Mouse (Mus musculus) gastrocnemius, postnatal 36 days (tissue): ENCODE results near the gene Ap5b1. TPM values are rescaled to one million over a fixed set of nuclear protein-coding genes. Genes with fewer than 3 reads are reported as not detected.
A peak's percentile ranks its signal among the peaks of the same experiment; 100 is the strongest.

ENCODE experiments used
- DNase-seq, 2 experiments: peaks; one replicate each; pipeline ENCODE4 v3.0.0; 2022
- intact Hi-C: fragments of 180-260 bp; cut with DNase I; formaldehyde crosslinking; loops from one replicate; pipeline ENCODE4 v1.15.1; 2025
- total RNA-seq, 2 experiments: library from RNA; stranded (reverse); gene quantifications; 2 replicates each; pipeline ENCODE4 v1.2.3; 2021

Ap5b1 gene
- total RNA-seq, 2 experiments from 2014 or later: 1.9 to 2.0 TPM

DNA sequence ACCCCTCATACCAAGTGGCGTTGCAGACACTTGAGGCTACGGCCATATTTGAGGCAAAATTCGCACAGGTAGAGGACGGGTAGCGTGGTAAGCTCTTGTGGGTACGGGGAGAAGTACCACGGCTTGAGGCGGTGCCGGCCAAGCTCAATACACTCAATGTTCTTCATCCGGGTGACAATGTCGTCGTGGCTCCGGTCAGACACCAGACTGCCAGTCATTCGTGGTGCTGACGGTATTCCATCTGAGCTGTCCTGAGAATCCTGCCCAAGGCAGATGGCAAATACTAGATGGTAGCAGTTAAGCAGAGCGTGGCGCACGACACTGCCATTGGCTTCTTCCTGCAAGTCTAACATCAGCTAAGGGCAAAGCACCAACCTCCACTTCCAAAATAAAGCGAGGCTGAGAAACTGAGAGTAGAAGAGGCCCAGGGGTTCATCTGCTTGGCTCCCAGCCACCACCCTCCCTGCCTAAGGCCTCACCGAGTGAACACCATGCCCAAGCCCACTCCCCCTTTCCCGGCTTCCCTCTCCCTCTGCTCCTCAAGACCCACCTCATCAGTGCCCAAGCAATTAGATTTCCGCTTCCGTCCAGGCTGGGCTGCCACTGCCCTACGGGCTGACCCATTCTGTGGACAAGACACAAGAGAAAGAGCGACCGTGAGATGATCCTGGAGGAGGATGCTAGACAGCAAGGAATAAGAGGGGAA, 40.0 kb downstream of the Ap5b1 start:
- DNase-seq: no peak
- intact Hi-C loops: no loop called here

DNA sequence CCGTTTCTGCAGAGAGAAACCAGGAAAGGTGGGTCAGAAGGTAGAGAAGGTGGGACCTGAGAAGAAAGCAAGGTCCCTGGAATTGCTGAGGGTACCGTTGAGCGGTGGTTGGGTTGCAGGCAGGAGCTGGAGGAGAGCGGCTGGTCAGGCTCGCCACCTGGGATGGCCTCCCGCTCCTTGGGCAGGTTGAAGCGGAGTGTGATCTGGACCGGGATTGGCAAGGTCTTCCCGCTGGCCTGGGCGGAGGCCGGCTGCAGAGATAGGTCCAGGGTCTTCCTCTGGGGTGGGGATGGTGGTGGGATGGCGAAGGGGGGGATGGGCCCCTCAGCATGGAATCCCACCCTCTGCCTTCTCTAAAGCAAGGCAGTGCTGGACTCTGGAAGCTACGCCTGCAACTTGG, 40.9 kb downstream of the Ap5b1 start:
- DNase-seq: no peak
- intact Hi-C loops: no loop called here

DNA sequence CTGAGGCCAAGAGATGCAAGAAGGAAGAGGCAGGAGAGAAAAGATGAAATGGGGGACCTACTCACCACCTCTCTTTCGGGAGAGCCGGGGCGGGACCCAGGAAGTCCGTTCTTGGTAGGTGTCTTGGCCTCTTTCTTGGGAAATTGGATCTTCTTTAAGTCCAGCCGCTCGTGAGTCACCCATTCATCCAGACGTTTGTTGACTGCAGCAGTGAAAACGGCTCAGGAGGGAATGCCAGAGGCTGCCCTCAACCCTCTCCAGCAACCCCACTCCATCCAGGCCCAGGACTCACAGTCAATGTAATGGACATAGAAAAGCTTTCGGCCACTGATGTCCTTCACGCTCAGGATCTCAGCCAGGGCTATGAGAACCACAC, 41.3 kb downstream of the Ap5b1 start:
- no peak for DNase-seq
- intact Hi-C loops: no loop called here

DNA sequence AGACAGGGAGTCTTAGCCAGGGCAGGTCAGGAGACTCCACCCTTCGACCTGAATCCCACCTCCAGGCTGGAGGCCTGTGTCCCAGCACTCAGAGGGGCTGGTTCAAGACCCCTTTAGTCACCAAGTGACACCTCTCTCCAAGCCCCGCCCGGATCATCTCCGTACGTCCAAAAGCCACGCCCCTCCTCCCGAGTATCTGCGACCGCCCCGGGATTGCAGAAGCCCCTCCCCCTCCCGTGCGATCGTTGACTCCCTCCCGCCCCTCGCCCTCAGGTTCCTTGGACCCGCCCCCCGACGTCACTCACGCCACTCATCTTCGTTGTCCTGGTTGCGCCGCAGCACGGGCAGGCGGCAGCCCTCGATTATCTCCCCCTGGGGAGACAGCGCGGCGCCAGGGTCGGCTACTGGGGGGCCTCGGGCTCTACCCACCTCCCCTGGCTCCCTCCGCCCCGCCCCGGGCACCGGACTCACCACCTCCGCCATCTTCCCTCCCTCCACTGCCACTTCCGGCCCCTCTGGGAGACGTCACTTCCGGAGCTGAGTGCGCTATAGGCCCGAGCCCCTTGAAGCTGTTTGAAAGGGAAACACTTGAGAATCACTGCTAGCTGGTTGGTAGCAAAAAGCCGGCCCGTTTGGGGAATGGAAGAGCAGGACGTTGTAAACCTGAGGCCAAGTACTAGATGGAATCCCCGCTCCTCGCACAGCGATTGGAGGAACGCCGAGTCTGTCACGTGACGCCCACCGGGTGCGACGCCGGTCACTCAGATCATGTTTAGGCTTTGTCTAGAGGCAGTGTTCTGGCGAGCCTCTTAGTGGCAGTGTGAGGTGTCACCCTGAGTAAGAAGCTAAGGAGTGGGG, 42.0 kb downstream of the Ap5b1 start, which contains the start of gene Kat5:
Gene Kat5, minus strand, starts transcription at position 691 of the 858 bp plus-strand sequence.
- intact Hi-C loops: no loop called here
- peak; percentile 85 to 97 for DNase-seq

DNA sequence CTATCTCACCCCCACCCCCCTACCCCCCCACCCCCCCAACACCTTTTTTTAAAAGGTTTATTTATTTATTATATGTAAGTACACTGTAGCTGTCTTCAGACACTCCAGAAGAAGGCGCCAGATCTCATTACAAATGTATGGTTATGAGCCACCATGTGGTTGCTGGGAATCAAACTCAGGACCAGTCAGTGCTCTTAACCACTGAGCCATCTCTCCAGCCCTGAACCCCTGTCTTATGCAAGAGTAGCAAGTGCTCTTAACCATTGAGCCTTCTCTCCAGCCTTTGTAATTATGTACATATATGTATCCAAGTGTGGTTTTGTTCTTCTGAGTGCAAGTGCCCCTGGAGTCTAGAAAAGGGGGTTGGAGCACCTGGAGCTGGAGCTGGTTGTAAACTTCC, 44.1 kb downstream of the Ap5b1 start:
- intact Hi-C loops: no loop called here
- DNase-seq: no peak

DNA sequence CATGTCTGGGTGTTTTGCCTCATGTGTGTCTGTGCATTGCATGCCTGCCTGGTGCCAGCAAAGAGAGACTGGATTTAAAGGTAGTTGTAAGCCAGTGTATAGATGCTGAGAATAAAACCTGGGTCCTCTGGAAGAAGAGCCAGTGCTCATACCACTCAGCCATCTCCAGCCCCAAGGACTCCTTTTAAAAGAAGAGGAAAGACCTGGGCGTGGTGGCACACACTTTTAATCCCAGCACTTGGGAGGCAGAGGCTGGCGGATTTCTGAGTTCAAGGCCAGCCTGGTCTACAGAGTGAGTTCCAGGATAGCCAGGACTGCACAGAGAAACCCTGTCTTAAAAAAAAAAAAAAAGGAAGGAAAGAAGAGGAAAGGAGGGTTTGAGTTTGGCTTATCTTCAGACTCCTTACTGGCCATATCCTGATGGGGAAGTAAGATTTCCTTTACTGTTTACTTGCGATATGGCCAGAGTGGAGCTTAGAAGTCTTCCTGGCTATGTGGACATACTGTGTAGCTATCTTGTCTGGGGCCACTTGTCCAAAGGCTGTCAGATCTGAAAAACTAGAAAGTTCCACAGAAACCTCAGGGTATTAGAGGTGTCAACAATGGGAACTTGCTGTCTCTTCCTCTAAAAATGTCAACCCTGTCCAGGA, 45.1 kb downstream of the Ap5b1 start:
- DNase-seq: no peak
- intact Hi-C loops: no loop called here

DNA sequence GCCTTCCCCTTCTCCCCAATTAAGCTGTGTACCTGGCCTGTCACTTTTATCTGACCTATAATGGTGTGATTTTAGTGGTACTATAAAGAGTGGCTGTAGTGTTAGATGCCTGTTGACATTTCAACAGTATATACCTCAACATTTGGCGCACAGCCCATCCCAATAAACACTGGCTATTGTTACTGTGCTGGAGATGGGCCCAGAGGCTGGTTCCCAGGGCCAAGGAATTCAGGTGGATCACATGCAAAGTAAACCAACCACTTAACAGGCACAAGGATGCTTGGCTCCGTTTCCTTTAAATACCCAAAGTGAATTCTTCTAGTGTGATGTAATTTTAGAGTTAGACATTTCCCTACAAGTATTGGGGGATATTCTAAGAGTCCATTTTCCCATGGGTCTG, 47.1 kb downstream of the Ap5b1 start:
- intact Hi-C loops: no loop called here
- DNase-seq: no peak

DNA sequence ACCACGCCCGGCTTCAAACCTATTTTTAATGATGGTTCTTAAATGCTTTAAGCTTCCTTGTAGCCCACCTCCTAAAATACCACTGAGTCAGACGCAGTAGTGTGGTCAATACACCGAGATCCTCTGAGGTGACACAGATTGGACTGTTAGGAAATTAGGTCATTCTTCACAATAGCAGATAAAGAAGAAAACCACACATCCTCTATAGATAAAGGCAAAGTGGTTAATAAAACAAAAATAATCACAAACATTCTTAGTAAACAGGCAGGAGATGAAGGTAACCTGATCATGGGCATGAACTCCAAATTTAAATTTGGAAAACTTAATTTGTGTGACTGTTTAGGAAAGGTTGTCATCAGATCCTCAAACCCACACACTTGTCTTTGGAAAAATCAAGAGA, 52.2 kb downstream of the Ap5b1 start:
- intact Hi-C loops: no loop called here
- DNase-seq: no peak

Other genes starting within 250 kb of the Ap5b1 start
- not detected for gene Catsper1, start 232.3 kb upstream of the Ap5b1 start, total RNA-seq
- gene Cst6, start 218.5 kb upstream of the Ap5b1 start, total RNA-seq: 10 to 100 TPM; 26.7 to 28.3 TPM
- gene Eif1ad, start 201.3 kb upstream of the Ap5b1 start, total RNA-seq: 10 to 100 TPM; 12.6 to 13.6 TPM
- gene Banf1, start 200.9 kb upstream of the Ap5b1 start, total RNA-seq: 100 to 1,000 TPM; 116 to 124 TPM
- gene Sart1, start 179.3 kb upstream of the Ap5b1 start, total RNA-seq: 10 to 100 TPM; 34.3 to 38.0 TPM
- under 1 TPM; 0.52 to 0.64 TPM for gene Tsga10ip, start 165.5 kb upstream of the Ap5b1 start, total RNA-seq
- 100 to 1,000 TPM; 531 to 582 TPM for gene Drap1, start 143.0 kb upstream of the Ap5b1 start, total RNA-seq
- 10 to 100 TPM; 32.7 to 33.6 TPM for gene AI837181, start 142.9 kb upstream of the Ap5b1 start, total RNA-seq
- not detected for gene Fosl1, start 120.5 kb upstream of the Ap5b1 start, total RNA-seq
- gene Ccdc85b, start 110.1 kb upstream of the Ap5b1 start, total RNA-seq: 1 to 10 TPM; 4.7 to 6.0 TPM
- gene Fibp, start 107.4 kb upstream of the Ap5b1 start, total RNA-seq: 10 to 100 TPM; 35.2 to 41.5 TPM
- gene Ctsw, start 99.5 kb upstream of the Ap5b1 start, total RNA-seq: not detected
- 1 to 10 TPM; 5.3 to 6.3 TPM for gene Efemp2, start 94.1 kb upstream of the Ap5b1 start, total RNA-seq
- 10 to 100 TPM; 16.1 to 19.8 TPM for gene Mus81, start 79.6 kb upstream of the Ap5b1 start, total RNA-seq
- gene Cfl1, start 77.6 kb upstream of the Ap5b1 start, total RNA-seq: 10 to 100 TPM; 67.8 to 72.7 TPM
- gene 1700020D05Rik, start 64.2 kb upstream of the Ap5b1 start, total RNA-seq: under 1 TPM; 0.33 to 0.59 TPM
- 1 to 10 TPM; 5.2 to 7.8 TPM for gene Snx32, start 57.5 kb upstream of the Ap5b1 start, total RNA-seq
- gene Ovol1, start 7.4 kb upstream of the Ap5b1 start, total RNA-seq: not detected
- gene Rnaseh2c, start 33.8 kb downstream of the Ap5b1 start, total RNA-seq: 10 to 100 TPM; 35.8 to 38.6 TPM
- gene Kat5, start 42.2 kb downstream of the Ap5b1 start, total RNA-seq: 10 to 100 TPM; 23.3 to 25.4 TPM
- 10 to 100 TPM; 12.4 to 14.9 TPM for gene Rela, start 69.5 kb downstream of the Ap5b1 start, total RNA-seq
- 1 to 10 TPM; 6.9 to 9.5 TPM for gene Sipa1, start 95.7 kb downstream of the Ap5b1 start, total RNA-seq
- 10 to 100 TPM; 10.8 to 11.3 TPM for gene Map3k11, start 120.7 kb downstream of the Ap5b1 start, total RNA-seq
- gene Pcnx3, start 120.9 kb downstream of the Ap5b1 start, total RNA-seq: 10 to 100 TPM; 12.2 to 15.2 TPM
- not detected for gene Kcnk7, start 136.3 kb downstream of the Ap5b1 start, total RNA-seq
- 100 to 1,000 TPM; 235 to 261 TPM for gene Ehbp1l1, start 158.3 kb downstream of the Ap5b1 start, total RNA-seq
- gene Fam89b, start 161.6 kb downstream of the Ap5b1 start, total RNA-seq: 10 to 100 TPM; 19.7 to 22.8 TPM
- 10 to 100 TPM; 43.4 to 44.2 TPM for gene Ltbp3, start 172.9 kb downstream of the Ap5b1 start, total RNA-seq
- 10 to 100 TPM; 70.8 to 71.1 TPM for gene Scyl1, start 203.4 kb downstream of the Ap5b1 start, total RNA-seq